Mouse (Mus musculus): ENCODE data around the gene Kiss1r.

Gene Kiss1r

GRCm38 (mm10) chr10:79924998-79925784, 8.4 kb downstream of the Kiss1r start:
- DNase-seq: peak; percentile 95 to 96

- peak in 1 of 2 experiments; percentile 37 for DNase-seq
Observed at GRCm38 (mm10) chr10:79925785-79926490, 9.2 kb downstream of the Kiss1r start.

- DNase-seq: peak; percentile 93 to 95
Observed at GRCm38 (mm10) chr10:79926491-79927323, 9.9 kb downstream of the Kiss1r start, which contains the start of gene Arid3a. Gene Arid3a, plus strand, starts transcription at chr10:79927043.

GRCm38 (mm10) chr10:79927324-79928029, 10.7 kb downstream of the Kiss1r start:
- peak; percentile 78 to 86 for DNase-seq

GRCm38 (mm10) chr10:79928030-79928694, 11.4 kb downstream of the Kiss1r start:
- peak; percentile 66 to 76 for DNase-seq

- DNase-seq: peak; percentile 39 to 51
Observed at GRCm38 (mm10) chr10:79928907-79929701, 12.3 kb downstream of the Kiss1r start.

- no peak for DNase-seq
Observed at GRCm38 (mm10) chr10:79929967-79930825, 13.4 kb downstream of the Kiss1r start.

- DNase-seq: no peak
Observed at GRCm38 (mm10) chr10:79930826-79931186, 14.0 kb downstream of the Kiss1r start.

- peak in 1 of 2 experiments; percentile 13 for DNase-seq
Observed at GRCm38 (mm10) chr10:79931797-79932196, 15.0 kb downstream of the Kiss1r start.

- peak; percentile 83 to 90 for DNase-seq
Observed at GRCm38 (mm10) chr10:79932736-79933135, 16.0 kb downstream of the Kiss1r start.

GRCm38 (mm10) chr10:79933145-79933679, 16.4 kb downstream of the Kiss1r start:
- DNase-seq: peak; percentile 44 to 60

- DNase-seq: no peak
Observed at GRCm38 (mm10) chr10:79933861-79934260, 17.1 kb downstream of the Kiss1r start.

- peak; percentile 80 to 88 for DNase-seq
Observed at GRCm38 (mm10) chr10:79934272-79934721, 17.5 kb downstream of the Kiss1r start.

- peak; percentile 17 to 39 for DNase-seq
Observed at GRCm38 (mm10) chr10:79934794-79935569, 18.2 kb downstream of the Kiss1r start.

GRCm38 (mm10) chr10:79936284-79936910, 19.6 kb downstream of the Kiss1r start:
- peak; percentile 49 to 68 for DNase-seq

- DNase-seq: peak; percentile 69 to 81
Observed at GRCm38 (mm10) chr10:79936911-79937441, 20.2 kb downstream of the Kiss1r start.

- DNase-seq: peak; percentile 62 to 77
Observed at GRCm38 (mm10) chr10:79937775-79938526, 21.2 kb downstream of the Kiss1r start.
